Mouse (Mus musculus): Measurements from ENCODE around the gene Nxpe2. TPM values are rescaled to one million over a fixed set of nuclear protein-coding genes. Genes with fewer than 3 reads are reported as not detected.

Nxpe2 gene
- polyA plus RNA-seq, 1 experiment from 2014 or later, result 3.8 TPM

DNA sequence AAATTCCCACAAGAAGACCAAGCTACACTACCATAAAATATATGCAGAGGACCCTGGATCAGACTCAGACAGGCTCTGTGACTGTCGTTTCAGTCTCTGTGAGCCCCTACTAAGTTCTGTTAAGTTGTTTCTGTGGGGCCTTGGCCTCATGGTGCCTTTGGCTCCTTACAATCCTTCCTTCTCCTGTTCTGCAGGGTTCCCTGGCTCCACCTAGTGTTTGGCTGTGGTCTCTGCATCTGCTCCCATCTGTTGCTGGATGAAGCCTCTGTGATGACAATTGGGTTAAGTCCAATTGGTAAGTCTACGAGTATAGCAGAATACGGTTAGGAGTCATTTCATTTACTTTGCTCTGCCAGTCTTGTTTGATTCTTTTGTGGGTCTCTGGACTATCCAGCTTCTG lies 1.5 kb upstream of the Nxpe2 start:
- Histone ChIP-seq H3K27ac (ENCODE audit: low read length) (no peak overlapping the region), H3K4me3 (ENCODE audit: low read length) (no peak overlapping the region), H3K36me3 (ENCODE audit: control insufficient read depth, insufficient read depth, low read length) (no peaks in the 10 kb centered on the region), H3K4me1 (ENCODE audit: control insufficient read depth, insufficient read depth, low read length) (no peaks in the 10 kb centered on the region), H3K9me3 (ENCODE audit: control insufficient read depth, low read length) (no peaks in the 10 kb centered on the region), H3K4me2 (ENCODE audit: low read depth, low read length) (no peak overlapping the region), H3K9ac (ENCODE audit: low read depth, low read length) (no peak overlapping the region), H3K27me3 (replicated peaks; ENCODE audit: control insufficient read depth, insufficient read depth, low read length) (no peaks in the 10 kb centered on the region)
- 50% methylated on average over 3 of the region's 3 CpGs for WGBS
- ATAC-seq, result no peak

DNA sequence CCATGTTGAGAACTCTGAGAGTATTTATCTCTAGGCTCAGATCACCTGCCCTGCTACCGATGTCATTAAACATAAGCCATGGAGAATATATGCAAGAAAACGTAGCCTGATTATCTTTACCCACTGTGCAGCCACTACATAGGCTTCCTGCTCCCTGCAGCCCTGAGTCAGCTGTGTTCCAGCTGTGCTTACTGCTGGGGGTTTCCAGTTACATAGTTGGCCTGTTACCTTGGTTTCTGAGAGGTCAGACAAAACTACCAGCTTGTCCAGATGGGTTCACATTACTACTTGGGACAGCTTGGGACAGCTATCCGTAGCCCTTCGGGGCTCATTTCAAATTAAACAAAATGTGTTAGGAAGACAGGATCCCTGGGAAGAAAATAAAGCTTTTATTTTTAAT lies 868 bp upstream of the Nxpe2 start:
- Histone ChIP-seq H3K36me3 (ENCODE audit: control insufficient read depth, insufficient read depth, low read length) (no peaks in the 10 kb centered on the region), H3K9me3 (ENCODE audit: control insufficient read depth, low read length) (no peaks in the 10 kb centered on the region), H3K4me3 (ENCODE audit: low read length) (no peak overlapping the region), H3K9ac (ENCODE audit: low read depth, low read length) (no peak overlapping the region), H3K27ac (ENCODE audit: low read length) (no peak overlapping the region), H3K4me1 (ENCODE audit: control insufficient read depth, insufficient read depth, low read length) (no peaks in the 10 kb centered on the region), H3K27me3 (replicated peaks; ENCODE audit: control insufficient read depth, insufficient read depth, low read length) (no peaks in the 10 kb centered on the region), H3K4me2 (ENCODE audit: low read depth, low read length) (no peak overlapping the region)
- no peak for ATAC-seq
- WGBS, result 62% methylated on average over 4 of the region's 4 CpGs

DNA sequence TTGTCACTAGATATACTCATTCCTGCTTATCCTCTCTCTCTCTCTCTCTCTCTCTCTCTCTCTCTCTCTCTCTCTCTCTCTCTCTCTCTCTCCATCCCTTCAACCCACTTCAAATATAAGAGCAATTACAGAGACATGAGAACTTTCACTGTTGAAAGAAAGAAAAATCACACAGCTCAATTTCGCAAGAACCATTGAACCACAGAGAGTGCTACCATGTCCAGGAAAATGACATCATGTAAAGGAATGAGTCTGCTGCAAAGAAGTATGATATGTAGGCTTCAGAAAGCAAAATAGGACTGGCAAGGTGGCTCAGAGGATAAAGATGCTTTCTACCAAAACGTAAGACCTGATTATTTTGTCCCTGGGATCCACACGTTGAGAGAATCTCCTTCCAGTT lies 7.4 kb downstream of the Nxpe2 start:
- no peaks in the 10 kb centered on the region for H3K36me3 ChIP-seq (ENCODE audit: control insufficient read depth, insufficient read depth, low read length)
- H3K9ac ChIP-seq (ENCODE audit: low read depth, low read length), result no peak overlapping the region
- 85% methylated on average over 3 of the region's 3 CpGs for WGBS
- no peaks in the 10 kb centered on the region for H3K4me1 ChIP-seq (ENCODE audit: control insufficient read depth, insufficient read depth, low read length)
- no peak overlapping the region for H3K27ac ChIP-seq (ENCODE audit: low read length)
- ATAC-seq, result no peak
- H3K4me3 ChIP-seq (ENCODE audit: low read length), result no peak overlapping the region
- no peak overlapping the region for H3K4me2 ChIP-seq (ENCODE audit: low read depth, low read length)
- no peaks in the 10 kb centered on the region for H3K9me3 ChIP-seq (ENCODE audit: control insufficient read depth, low read length)
- no peaks in the 10 kb centered on the region for H3K27me3 ChIP-seq (replicated peaks; ENCODE audit: control insufficient read depth, insufficient read depth, low read length)

- Histone ChIP-seq H3K9me3 (ENCODE audit: control insufficient read depth, low read length) (no peaks in the 10 kb centered on the region), H3K9ac (ENCODE audit: low read depth, low read length) (no peak overlapping the region), H3K27ac (ENCODE audit: low read length) (no peak overlapping the region), H3K27me3 (replicated peaks; ENCODE audit: control insufficient read depth, insufficient read depth, low read length) (no peaks in the 10 kb centered on the region), H3K4me2 (ENCODE audit: low read depth, low read length) (no peak overlapping the region), H3K4me1 (ENCODE audit: control insufficient read depth, insufficient read depth, low read length) (no peaks in the 10 kb centered on the region), H3K4me3 (ENCODE audit: low read length) (no peak overlapping the region), H3K36me3 (ENCODE audit: control insufficient read depth, insufficient read depth, low read length) (no peaks in the 10 kb centered on the region)
- no peak for ATAC-seq
- WGBS, result 81% methylated on average over 9 of the region's 9 CpGs
These were observed 7.8 kb downstream of the Nxpe2 start for GRCm38 (mm10) chr9:48345456-48345855.

DNA sequence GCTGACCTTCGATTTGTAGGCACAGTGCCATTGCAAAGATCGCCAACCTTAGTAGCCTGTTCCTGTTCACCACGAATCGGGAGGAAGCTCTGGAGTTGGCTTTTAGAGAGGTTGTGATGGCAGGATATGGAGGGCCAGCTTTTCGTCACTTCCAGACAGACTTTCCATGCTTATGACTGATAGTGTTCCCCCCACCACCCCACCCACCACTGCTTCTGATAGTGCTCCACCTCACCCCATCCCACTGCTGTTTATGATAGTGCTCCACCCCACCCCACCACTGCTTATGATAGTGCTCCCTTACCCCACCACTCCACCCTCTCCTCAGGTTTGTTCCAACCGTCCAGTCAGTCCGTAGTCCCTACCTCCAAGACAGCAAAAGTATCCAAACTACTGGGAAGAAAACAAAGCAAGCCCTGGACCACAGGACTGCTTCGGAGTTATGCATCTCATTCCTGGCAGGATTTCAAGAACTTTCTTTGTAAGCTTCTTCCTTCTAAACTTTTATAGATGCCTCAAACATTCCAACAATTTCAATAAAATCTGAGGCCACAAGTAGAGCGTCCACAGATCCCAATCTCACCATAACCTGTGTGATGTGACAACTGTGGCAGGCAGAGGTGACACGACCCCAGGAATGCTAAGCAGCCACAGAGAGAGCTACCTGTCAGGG lies 12.4 kb downstream of the Nxpe2 start:
- Histone ChIP-seq H3K36me3 (ENCODE audit: control insufficient read depth, insufficient read depth, low read length) (no peaks in the 10 kb centered on the region), H3K9me3 (ENCODE audit: control insufficient read depth, low read length) (no peaks in the 10 kb centered on the region), H3K27me3 (replicated peaks; ENCODE audit: control insufficient read depth, insufficient read depth, low read length) (no peaks in the 10 kb centered on the region), H3K27ac (ENCODE audit: low read length) (no peak overlapping the region), H3K4me1 (ENCODE audit: control insufficient read depth, insufficient read depth, low read length) (no peaks in the 10 kb centered on the region), H3K4me3 (ENCODE audit: low read length) (no peak overlapping the region), H3K9ac (ENCODE audit: low read depth, low read length) (no peak overlapping the region), H3K4me2 (ENCODE audit: low read depth, low read length) (no peak overlapping the region)
- 65% methylated on average over 10 of the region's 10 CpGs for WGBS
- ATAC-seq, result 0 out of 2 replicates have a peak, but pooled peaks have one; percentile 44

GRCm38 (mm10) chr9:48339563-48339962 lies 13.7 kb downstream of the Nxpe2 start:
- Histone ChIP-seq H3K9me3 (ENCODE audit: control insufficient read depth, low read length) (no peaks in the 10 kb centered on the region), H3K27me3 (replicated peaks; ENCODE audit: control insufficient read depth, insufficient read depth, low read length) (no peaks in the 10 kb centered on the region), H3K4me3 (ENCODE audit: low read length) (no peak overlapping the region), H3K9ac (ENCODE audit: low read depth, low read length) (no peak overlapping the region), H3K4me1 (ENCODE audit: control insufficient read depth, insufficient read depth, low read length) (no peaks in the 10 kb centered on the region), H3K4me2 (ENCODE audit: low read depth, low read length) (no peak overlapping the region), H3K27ac (ENCODE audit: low read length) (no peak overlapping the region), H3K36me3 (ENCODE audit: control insufficient read depth, insufficient read depth, low read length) (no peaks in the 10 kb centered on the region)
- 59% methylated on average over 5 of the region's 5 CpGs for WGBS
- ATAC-seq, result no peak

DNA sequence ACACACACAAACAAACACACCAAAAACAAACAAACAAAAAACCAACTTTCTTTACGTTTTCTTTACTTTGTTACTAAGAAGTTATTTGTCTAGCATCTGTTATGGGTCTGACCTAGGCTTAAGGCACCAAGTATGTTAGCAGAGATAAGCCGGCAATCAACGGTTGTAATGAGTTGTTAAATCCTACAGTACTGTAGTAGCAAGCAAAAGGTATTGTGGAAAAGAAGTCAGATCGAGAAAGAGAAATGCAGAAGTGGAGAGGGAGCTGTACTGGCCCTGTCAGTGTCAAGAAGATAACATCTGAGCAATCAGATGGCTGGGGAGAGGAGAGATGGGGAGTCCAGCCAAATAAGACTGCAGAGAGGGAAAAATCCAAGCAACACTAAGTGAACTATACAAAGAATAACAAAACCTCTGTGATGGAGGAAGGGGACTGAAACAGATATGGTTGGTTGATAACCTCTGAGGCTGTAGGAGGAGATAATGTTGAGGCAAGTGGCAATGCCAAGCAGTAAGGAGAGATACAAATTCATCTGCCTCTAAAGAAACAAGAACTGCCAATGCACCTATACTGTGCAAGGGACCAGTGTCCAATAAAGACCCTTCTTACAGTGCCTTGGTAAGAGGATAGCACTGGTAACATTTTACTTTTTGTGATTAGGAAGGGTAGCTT lies 14.3 kb downstream of the Nxpe2 start:
- Histone ChIP-seq H3K9ac (ENCODE audit: low read depth, low read length) (no peak overlapping the region), H3K4me1 (ENCODE audit: control insufficient read depth, insufficient read depth, low read length) (no peaks in the 10 kb centered on the region), H3K36me3 (ENCODE audit: control insufficient read depth, insufficient read depth, low read length) (no peaks in the 10 kb centered on the region), H3K4me2 (ENCODE audit: low read depth, low read length) (no peak overlapping the region), H3K27me3 (replicated peaks; ENCODE audit: control insufficient read depth, insufficient read depth, low read length) (no peaks in the 10 kb centered on the region), H3K9me3 (ENCODE audit: control insufficient read depth, low read length) (no peaks in the 10 kb centered on the region), H3K4me3 (ENCODE audit: low read length) (no peak overlapping the region), H3K27ac (ENCODE audit: low read length) (no peak overlapping the region)
- ATAC-seq, result no peak
- WGBS, result 57% methylated on average over 4 of the region's 4 CpGs

GRCm38 (mm10) chr9:48329597-48329996 lies 23.7 kb downstream of the Nxpe2 start:
- Histone ChIP-seq H3K4me1 (ENCODE audit: control insufficient read depth, insufficient read depth, low read length) (no peaks in the 10 kb centered on the region), H3K27ac (ENCODE audit: low read length) (no peak overlapping the region), H3K27me3 (replicated peaks; ENCODE audit: control insufficient read depth, insufficient read depth, low read length) (no peaks in the 10 kb centered on the region), H3K36me3 (ENCODE audit: control insufficient read depth, insufficient read depth, low read length) (no peaks in the 10 kb centered on the region), H3K4me3 (ENCODE audit: low read length) (no peak overlapping the region), H3K9me3 (ENCODE audit: control insufficient read depth, low read length) (no peaks in the 10 kb centered on the region), H3K4me2 (ENCODE audit: low read depth, low read length) (no peak overlapping the region), H3K9ac (ENCODE audit: low read depth, low read length) (no peak overlapping the region)
- 85% methylated on average over 7 of the region's 7 CpGs for WGBS
- no peak for ATAC-seq

GRCm38 (mm10) chr9:48326338-48326737 lies 26.9 kb downstream of the Nxpe2 start:
- no peak overlapping the region for H3K4me2 ChIP-seq (ENCODE audit: low read depth, low read length)
- H3K4me1 ChIP-seq (ENCODE audit: control insufficient read depth, insufficient read depth, low read length), result no peaks in the 10 kb centered on the region
- no peak overlapping the region for H3K4me3 ChIP-seq (ENCODE audit: low read length)
- H3K9me3 ChIP-seq (ENCODE audit: control insufficient read depth, low read length), result no peaks in the 10 kb centered on the region
- no peak for ATAC-seq
- no peaks in the 10 kb centered on the region for H3K27me3 ChIP-seq (replicated peaks; ENCODE audit: control insufficient read depth, insufficient read depth, low read length)
- WGBS, result 85% methylated on average over 9 of the region's 9 CpGs
- no peak overlapping the region for H3K9ac ChIP-seq (ENCODE audit: low read depth, low read length)
- no peak overlapping the region for H3K27ac ChIP-seq (ENCODE audit: low read length)
- no peaks in the 10 kb centered on the region for H3K36me3 ChIP-seq (ENCODE audit: control insufficient read depth, insufficient read depth, low read length)

GRCm38 (mm10) chr9:48315825-48316224 lies 37.4 kb downstream of the Nxpe2 start:
- ATAC-seq, result no peak
- WGBS, result 70% methylated on average over 1 of the region's 1 CpGs
- H3K36me3 ChIP-seq (ENCODE audit: control insufficient read depth, insufficient read depth, low read length), result no peaks in the 10 kb centered on the region
- H3K27ac ChIP-seq (ENCODE audit: low read length), result no peak overlapping the region
- H3K4me3 ChIP-seq (ENCODE audit: low read length), result no peak overlapping the region
- H3K4me1 ChIP-seq (ENCODE audit: control insufficient read depth, insufficient read depth, low read length), result no peaks in the 10 kb centered on the region
- H3K9me3 ChIP-seq (ENCODE audit: control insufficient read depth, low read length), result no peaks in the 10 kb centered on the region
- H3K9ac ChIP-seq (ENCODE audit: low read depth, low read length), result no peak overlapping the region
- H3K27me3 ChIP-seq (replicated peaks; ENCODE audit: control insufficient read depth, insufficient read depth, low read length), result no peaks in the 10 kb centered on the region
- H3K4me2 ChIP-seq (ENCODE audit: low read depth, low read length), result no peak overlapping the region
